Mouse (Mus musculus) olfactory bulb, adult 2 months (tissue): ENCODE results near the gene Evi5. TPM values are rescaled to one million over a fixed set of nuclear protein-coding genes. Genes with fewer than 3 reads are reported as not detected.

Source experiments
- H3K27ac ChIP-seq: fragments of 200-500 bp; 2 replicates; pipeline ENCODE4 v1.5.1; 2012; ENCODE audit warnings: low read depth, low read length; ENCODE audit not compliant: insufficient read depth
- H3K4me1 ChIP-seq: fragments of 200-500 bp; 2 replicates; pipeline ENCODE4 v1.6.1; 2012; ENCODE audit warnings: low read length; ENCODE audit not compliant: control insufficient read depth, insufficient read depth
- H3K4me3 ChIP-seq: fragments of 200-500 bp; 2 replicates; pipeline ENCODE4 v1.5.1; 2012; ENCODE audit warnings: mild to moderate bottlenecking, low read depth, low read length, moderate library complexity; ENCODE audit not compliant: insufficient read depth
- CTCF ChIP-seq: fragments of 200-500 bp; IDR thresholded peaks from 2 replicates; pipeline ENCODE4 v1.5.1; 2012; ENCODE audit warnings: low read depth, mild to moderate bottlenecking, low read length, moderate library complexity; ENCODE audit not compliant: insufficient read depth
- POLR2A ChIP-seq: fragments of 200-500 bp; IDR thresholded peaks from 2 replicates; pipeline ENCODE4 v1.6.1; 2012; ENCODE audit warnings: mild to moderate bottlenecking, low read depth, low read length, moderate library complexity; ENCODE audit not compliant: insufficient read depth
- WGBS: fragments of 180-500 bp; shearing (Covaris S2); methylation state at CpG from one replicate; pipeline ENCODE4 v1.1.7; 2018; 5-methylcytosine and 5-hydroxymethylcytosine counted together
- polyA plus RNA-seq: library from polyadenylated mRNA; stranded (reverse); fragments of >200 nt; gene quantifications from 2 replicates; pipeline ENCODE4 v1.2.4, GENCODE M21; 2012; ENCODE audit warnings: low replicate concordance; ENCODE audit not compliant: missing spikeins, insufficient read depth, insufficient read length

The Evi5 gene
- polyA plus RNA-seq, 1 experiment: not detected

DNA sequence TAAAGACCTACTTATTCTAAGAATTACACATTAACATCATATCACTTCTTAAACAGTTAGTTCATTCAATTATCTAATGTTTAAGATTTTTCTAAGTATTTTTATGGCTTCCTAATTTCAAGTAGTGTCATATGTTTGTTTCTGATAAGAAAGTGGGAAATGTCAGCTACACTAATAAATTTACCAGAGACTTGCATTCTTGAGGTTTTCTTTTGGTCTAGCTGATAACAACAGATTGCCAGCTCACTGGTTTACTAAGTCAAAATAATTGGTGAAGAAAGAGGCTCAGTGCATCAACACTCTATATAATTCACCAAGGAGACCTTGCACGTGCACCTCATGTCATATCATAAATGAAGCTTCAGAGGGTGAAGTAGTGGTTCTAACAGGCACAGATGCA is 106.7 kb downstream of the Evi5 start:
- Histone ChIP-seq H3K4me1 (no peaks in the 10 kb centered on the region), H3K27ac (no peak overlapping the region), H3K4me3 (no peak overlapping the region)
- 100% methylated on average over 1 of the region's 1 CpGs for WGBS
- TF ChIP-seq POLR2A (no peak), CTCF (no peak)

DNA sequence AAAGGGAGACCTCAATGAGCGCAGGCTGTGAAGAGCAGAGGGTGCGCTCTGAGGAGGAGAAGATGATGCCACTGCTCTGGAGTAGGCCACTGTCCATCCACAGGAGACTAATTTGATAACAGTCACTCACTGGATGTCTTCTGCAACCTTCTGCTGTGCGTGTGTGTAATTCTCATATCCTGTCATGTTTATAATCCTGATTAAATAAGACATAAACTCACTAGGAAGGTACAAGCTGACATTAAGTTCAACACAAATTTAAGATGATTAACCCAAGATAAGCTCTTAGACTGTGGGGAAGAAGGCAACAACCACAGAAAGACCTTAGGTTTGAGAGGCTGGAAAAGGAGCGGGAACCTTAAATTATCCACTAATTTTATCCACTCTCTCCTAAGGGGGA is 109.0 kb downstream of the Evi5 start:
- no peaks in the 10 kb centered on the region for H3K4me1 ChIP-seq
- 94% methylated on average over 4 of the region's 4 CpGs for WGBS
- no peak overlapping the region for H3K4me3 ChIP-seq
- H3K27ac ChIP-seq: no peak overlapping the region
- TF ChIP-seq POLR2A (no peak), CTCF (no peak)

DNA sequence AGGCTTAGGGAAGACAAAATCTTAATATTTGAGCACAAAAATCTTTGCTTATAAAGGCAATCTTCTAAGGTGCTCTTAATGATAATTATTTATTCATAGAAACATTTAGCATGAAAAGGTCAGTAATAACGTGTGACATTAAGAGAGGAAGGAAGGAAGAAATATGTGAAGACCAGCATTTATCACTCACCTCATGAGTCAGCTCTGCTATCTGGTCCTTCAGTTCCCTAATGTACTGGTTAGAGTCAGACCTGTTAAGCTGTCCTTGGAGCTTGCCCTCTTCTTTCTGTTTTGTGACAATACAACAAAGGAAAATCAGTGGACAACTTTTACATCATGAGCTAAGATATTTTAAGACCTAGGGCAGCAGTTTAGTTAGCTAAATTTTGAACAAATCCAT is 110.4 kb downstream of the Evi5 start:
- H3K4me1 ChIP-seq: no peaks in the 10 kb centered on the region
- H3K4me3 ChIP-seq: no peak overlapping the region
- TF ChIP-seq CTCF (no peak), POLR2A (no peak)
- 85% methylated on average over 1 of the region's 1 CpGs for WGBS
- H3K27ac ChIP-seq: no peak overlapping the region

DNA sequence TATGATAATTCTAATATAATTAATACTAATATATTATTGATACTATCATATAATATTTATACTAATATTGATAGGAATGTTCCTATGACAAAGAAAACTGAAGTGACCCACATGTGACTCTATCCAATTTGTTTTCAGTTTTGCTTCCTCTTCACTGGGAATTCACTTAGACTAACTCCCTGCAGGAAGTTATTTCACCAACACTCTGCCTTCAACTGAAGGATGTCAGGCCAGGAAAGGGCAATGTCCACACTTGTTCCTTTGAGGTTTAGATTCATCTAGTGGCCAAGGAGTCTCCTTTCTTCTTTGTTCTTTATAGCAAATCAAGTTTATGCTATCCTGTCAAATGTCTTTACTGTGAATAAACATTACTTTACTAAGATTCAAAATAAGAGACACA is 111.2 kb downstream of the Evi5 start:
- H3K4me1 ChIP-seq: no peaks in the 10 kb centered on the region
- H3K4me3 ChIP-seq: no peak overlapping the region
- H3K27ac ChIP-seq: no peak overlapping the region
- TF ChIP-seq CTCF (no peak), POLR2A (no peak)

DNA sequence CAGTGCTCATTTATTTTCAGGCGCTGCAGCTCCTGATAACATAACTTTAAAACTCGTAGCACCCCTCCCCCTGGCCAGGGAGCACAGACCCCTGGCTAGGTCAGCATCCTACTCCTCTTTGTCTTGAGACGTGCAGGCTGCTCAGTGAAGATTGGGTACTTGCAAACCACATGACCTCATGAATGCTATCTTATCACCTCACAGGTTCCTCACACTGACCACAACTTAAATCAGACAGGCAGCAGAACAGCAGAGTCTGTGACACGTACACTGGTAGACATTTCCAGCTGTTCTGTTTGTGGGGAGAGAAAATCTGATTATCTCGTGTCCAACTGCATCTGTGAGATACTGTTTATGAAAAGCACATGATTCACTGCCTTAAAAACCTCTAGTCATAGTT is 115.8 kb downstream of the Evi5 start:
- 88% methylated on average over 5 of the region's 5 CpGs for WGBS
- no peaks in the 10 kb centered on the region for H3K4me1 ChIP-seq
- H3K27ac ChIP-seq: no peak overlapping the region
- no peak overlapping the region for H3K4me3 ChIP-seq
- no peak for TF ChIP-seq CTCF
- TF ChIP-seq POLR2A: no peak

DNA sequence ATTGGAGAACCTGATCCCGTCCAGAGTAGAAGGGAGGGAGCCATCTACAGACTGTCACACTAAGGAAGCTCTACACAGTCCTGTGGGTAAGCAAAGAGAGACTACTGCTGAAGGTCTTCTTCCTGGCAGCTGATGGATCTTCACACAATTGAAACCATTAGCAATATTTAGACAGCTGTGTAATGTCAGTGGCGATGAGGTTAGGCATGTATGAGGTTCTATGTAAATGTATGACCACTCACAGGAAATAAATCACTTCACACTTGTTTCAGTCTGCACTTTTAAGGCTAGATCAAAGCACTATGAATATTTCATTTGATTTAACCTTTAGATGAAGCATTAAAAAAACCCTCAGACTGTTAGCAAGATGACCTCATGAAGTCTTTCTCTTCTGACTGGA is 118.8 kb downstream of the Evi5 start:
- no peak overlapping the region for H3K4me3 ChIP-seq
- H3K4me1 ChIP-seq: no peaks in the 10 kb centered on the region
- H3K27ac ChIP-seq: no peak overlapping the region
- WGBS: 79% methylated on average over 2 of the region's 2 CpGs
- TF ChIP-seq POLR2A: no peak
- no peak for TF ChIP-seq CTCF

DNA sequence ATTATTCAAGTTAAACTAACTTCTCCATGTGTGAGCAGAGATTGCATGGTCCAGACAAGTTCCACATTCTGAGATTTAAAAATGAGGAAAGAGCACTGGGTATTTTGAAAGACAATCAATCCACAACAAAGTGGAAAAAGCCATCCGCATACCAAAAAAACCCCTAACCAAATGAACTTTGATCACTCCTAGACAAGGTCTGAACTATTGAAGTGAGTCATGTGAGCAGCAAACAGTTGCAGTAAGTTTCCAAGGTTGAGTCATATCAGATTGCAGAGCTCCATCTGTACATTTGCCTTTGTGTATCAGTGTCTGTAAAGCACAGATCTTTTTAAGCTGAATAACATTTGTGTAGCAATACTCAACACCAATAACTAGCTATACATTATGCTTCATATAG is 120.2 kb downstream of the Evi5 start:
- H3K4me3 ChIP-seq: no peak overlapping the region
- no peaks in the 10 kb centered on the region for H3K4me1 ChIP-seq
- WGBS: 95% methylated on average over 1 of the region's 1 CpGs
- TF ChIP-seq POLR2A: no peak
- no peak for TF ChIP-seq CTCF
- no peak overlapping the region for H3K27ac ChIP-seq

DNA sequence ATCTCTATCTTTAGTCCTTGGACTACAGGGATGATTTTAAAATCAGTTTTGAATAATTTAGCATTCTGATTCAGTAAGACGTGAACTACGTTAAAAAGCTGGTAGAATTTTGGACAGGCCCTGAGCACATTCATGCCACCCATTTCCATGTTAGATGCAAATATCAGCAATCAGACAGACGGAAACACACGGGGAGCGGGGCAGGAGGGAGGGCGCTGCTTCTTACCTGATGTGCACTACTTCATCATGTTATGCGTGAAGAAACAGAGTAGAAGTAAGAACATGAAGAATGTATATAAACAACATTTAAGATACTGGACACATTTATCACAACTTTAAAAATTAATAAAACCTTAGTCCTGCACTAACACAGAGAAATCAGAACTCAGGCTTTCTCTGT is 121.3 kb downstream of the Evi5 start:
- Histone ChIP-seq H3K4me1 (no peaks in the 10 kb centered on the region), H3K27ac (no peak overlapping the region), H3K4me3 (no peak overlapping the region)
- 96% methylated on average over 7 of the region's 7 CpGs for WGBS
- TF ChIP-seq POLR2A: no peak
- TF ChIP-seq CTCF: no peak

DNA sequence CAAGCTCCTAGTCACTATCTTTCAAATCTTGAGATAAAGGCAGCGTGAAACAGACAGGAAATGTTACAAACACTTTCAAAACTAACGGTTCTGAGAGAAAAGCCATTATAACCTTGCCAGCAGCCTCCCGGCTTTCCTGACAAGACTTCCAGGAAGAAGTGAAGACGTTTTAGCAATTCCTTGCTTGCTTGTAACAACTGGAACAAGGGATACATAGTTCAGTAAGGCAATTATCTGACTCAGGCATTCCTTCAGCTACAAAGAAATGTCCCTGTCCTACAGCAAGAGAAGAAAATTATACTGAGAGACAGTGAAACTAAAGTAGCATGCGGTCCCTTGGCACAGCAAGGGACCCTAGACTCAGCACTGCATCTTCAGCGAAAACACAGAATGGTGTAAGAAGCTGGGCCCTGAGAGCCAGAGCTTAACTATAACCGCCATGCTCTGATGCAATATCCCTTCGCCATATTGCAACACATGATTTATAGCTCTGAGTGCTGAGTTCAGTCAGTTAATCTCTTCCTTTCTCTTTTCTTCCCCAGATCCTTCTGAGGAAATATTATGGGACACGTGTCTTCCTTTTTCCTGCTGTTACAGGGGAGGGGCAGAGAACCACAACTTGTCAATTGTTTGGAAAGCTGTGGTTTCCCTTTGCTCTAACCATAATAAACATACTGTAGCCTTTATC is 125.5 kb downstream of the Evi5 start:
- 70% methylated on average over 9 of the region's 9 CpGs for WGBS
- H3K4me3 ChIP-seq: no peak overlapping the region
- no peak for TF ChIP-seq CTCF
- TF ChIP-seq POLR2A: no peak
- H3K4me1 ChIP-seq: no peaks in the 10 kb centered on the region
- no peak overlapping the region for H3K27ac ChIP-seq

DNA sequence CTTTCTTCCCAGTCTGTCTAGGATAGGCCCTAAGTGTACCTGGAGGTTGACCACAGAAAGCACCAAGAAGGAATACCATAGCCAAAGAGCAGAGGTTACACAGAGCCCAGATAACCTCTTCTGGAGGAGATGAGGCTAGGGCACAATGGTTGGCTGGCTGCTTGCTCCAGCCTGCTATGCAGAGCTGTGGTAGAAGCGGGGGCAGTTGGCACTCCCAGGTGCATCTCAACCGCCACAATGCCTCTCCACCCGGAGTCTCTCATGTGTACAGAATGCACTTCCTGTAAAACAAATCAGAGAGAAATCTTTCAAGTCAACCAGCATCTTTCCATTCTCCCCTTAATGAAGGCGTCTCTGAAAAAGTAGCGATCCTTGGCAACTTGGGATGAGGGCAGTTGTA is 135.9 kb downstream of the Evi5 start:
- WGBS: 97% methylated on average over 5 of the region's 5 CpGs
- TF ChIP-seq CTCF (no peak), POLR2A (no peak)
- no peak overlapping the region for H3K27ac ChIP-seq
- H3K4me3 ChIP-seq: no peak overlapping the region
- H3K4me1 ChIP-seq: no peaks in the 10 kb centered on the region
